Mouse (Mus musculus) frontal cortex, adult 2 months (tissue): ENCODE measurements around the gene Glra3. TPM values are rescaled to one million over a fixed set of nuclear protein-coding genes. Genes with fewer than 3 reads are reported as not detected.
A peak's percentile ranks its signal among the peaks of the same experiment; 100 is the strongest.

Experiments used
- DNase-seq, 2 experiments: peaks; one replicate each; pipeline ENCODE4 v3.0.0; 2022; ENCODE audit warnings: low spot score in 1 of 2; ENCODE audit errors: extremely low spot score in 1 of 2
- polyA plus RNA-seq: library from polyadenylated mRNA; depleted of rRNA; stranded (reverse); fragments of >200 nt; gene quantifications from 2 replicates; pipeline ENCODE4 v1.2.3, GENCODE M21; 2012; rRNA removed

The Glra3 gene
- 1.1 and 2.0 TPM in 2 replicates for polyA plus RNA-seq

GRCm38 (mm10) chr8:55939870-55940525, at the start of gene Glra3:
Glra3 (plus strand) TSS chr8:55940460.
- DNase-seq = peak; percentile 20 to 65

- DNase-seq = no peak
Observed at GRCm38 (mm10) chr8:55906848-55907247, 33.4 kb upstream of the Glra3 start, which contains the start of gene Adam29. Adam29 (minus strand) TSS chr8:55906948.

GRCm38 (mm10) chr8:55940526-55940880, 243 bp downstream of the Glra3 start:
- no peak for DNase-seq

DNA sequence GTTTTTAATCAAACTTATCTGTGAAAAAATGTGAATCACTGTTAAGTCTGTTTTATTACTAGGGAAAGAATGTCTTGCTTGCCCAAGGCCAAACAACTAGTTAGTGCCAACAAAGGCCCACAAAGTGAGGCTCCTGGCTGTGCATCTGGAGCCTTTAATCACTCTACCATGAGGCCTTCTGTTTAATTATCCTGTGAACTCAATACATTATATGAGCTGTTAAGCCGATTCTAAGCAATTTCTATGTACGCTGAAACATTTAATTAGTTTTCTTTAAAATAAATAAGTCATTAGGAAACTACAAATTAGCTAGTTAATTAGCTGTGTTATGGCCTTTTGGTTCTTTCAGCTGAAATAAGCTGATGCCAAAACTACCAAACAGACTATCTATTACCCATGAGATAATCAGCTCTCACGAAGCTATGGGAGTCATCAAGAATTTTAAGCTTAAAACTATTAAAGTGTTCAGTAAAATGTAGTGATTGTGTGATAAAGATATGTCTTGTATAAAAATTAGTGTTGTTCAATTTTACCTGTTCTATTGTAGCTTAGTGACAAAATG, 24.6 kb downstream of the Glra3 start:
- no peak for DNase-seq

GRCm38 (mm10) chr8:55997859-55998258, 57.6 kb downstream of the Glra3 start:
- DNase-seq = peak; percentile 30 to 57

GRCm38 (mm10) chr8:56054324-56054723, 114.1 kb downstream of the Glra3 start:
- no peak for DNase-seq

GRCm38 (mm10) chr8:56063081-56063480, 122.8 kb downstream of the Glra3 start:
- DNase-seq = peak in 1 of 2 experiments; percentile 50

DNA sequence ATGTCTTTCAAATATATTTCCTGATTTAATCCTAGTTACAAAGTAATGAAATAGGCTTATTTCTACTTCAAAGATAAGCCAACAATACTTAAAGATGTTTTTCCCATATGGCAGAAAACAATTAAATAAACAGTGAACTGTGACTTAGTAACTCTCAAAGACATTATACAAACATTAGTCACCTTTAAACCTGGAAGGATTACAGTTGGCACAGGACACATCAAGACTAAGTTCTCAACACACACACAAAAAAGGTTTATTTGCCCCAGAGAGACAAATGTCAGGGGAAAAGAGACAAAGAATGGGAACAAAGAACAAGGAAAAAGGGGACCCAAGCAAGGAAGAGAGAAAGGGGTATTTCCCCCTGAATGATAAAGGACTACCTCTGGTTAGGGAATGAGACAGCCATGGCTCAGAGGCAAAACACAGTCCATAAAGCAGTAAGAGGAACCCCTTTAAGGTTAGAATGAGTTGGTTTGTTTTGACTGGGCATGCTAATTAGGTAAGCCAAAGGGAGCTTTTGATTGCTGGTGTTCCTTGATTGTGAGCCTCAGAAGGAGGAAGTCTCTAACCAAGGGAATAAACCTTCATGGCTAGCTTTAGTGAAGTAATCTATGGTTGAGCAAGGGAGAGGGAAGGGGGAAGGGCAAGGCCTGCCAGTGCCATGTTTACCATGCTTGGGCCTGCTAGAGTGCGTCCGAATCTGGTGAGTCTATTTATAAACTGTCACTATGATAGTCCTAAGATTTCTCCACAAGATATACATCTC, 130.4 kb downstream of the Glra3 start:
- no peak for DNase-seq

DNA sequence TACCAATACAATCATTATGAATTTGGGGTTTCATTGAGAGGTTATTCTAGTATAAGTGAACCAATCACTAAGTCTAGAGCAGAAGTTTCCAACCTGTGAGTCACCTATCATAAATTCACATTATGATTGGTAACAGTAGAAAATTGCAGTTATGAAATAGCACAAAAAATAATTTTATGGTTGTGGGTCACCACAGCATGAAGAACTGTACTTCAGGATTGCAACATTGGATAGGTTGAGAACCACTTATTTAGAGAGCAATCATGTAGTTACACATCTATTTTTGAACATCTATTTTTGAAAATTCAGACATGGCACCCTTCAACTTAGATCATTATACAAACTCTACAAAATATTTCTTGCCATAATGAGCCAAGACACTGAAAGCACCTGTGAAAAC, 143.4 kb downstream of the Glra3 start:
- no peak for DNase-seq

GRCm38 (mm10) chr8:56094385-56094784, 154.1 kb downstream of the Glra3 start:
- no peak for DNase-seq

DNA sequence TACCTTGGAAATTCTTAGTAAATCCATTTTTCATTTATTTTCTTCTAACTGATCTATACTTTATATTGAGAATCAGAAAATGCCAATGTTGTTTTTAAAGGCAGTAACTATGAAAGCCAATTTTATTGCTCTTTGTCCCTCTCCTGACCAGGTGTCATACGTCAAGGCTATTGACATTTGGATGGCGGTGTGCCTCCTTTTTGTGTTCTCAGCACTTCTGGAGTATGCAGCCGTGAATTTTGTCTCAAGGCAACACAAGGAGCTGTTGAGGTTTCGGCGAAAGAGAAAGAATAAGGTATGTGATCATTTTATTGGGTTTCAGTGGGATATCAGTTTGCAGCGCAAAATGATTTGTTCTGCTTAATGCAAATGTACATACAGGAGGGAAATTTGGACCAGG, 170.0 kb downstream of the Glra3 start:
- DNase-seq = no peak

GRCm38 (mm10) chr8:56129357-56129756, 189.1 kb downstream of the Glra3 start:
- DNase-seq = peak in 1 of 2 experiments; percentile 8

- peak in 1 of 2 experiments; percentile 5 for DNase-seq
Observed at GRCm38 (mm10) chr8:56150697-56151096, 210.4 kb downstream of the Glra3 start.

DNA sequence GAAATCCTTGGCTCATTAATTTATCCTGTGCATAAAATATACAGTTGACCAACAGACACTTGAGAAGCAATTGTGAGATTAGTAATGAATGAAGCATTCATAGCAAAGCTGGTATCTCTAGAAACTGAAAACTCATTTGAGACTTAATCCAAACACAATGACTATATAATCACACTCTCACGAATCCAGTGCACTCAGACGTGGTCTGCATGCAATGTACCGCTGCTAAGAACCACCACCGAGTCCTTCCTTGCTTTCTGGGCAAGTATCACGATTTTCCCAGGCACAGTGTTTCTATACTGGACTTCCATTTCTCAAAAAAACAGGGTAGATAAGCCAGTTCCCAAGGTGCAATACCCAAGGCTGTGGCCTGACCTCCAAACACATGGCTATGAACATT, 211.3 kb downstream of the Glra3 start:
- DNase-seq = no peak

- no peak for DNase-seq
Observed at GRCm38 (mm10) chr8:56158966-56159365, 218.7 kb downstream of the Glra3 start.

Other genes starting within 250 kb of the Glra3 start
- gene Adam29, start 33.5 kb upstream of the Glra3 start, polyA plus RNA-seq = not detected in 2 replicates